Comparison of ENCODE assay signal across 9 mouse cellular contexts in the genomic region with DNA sequence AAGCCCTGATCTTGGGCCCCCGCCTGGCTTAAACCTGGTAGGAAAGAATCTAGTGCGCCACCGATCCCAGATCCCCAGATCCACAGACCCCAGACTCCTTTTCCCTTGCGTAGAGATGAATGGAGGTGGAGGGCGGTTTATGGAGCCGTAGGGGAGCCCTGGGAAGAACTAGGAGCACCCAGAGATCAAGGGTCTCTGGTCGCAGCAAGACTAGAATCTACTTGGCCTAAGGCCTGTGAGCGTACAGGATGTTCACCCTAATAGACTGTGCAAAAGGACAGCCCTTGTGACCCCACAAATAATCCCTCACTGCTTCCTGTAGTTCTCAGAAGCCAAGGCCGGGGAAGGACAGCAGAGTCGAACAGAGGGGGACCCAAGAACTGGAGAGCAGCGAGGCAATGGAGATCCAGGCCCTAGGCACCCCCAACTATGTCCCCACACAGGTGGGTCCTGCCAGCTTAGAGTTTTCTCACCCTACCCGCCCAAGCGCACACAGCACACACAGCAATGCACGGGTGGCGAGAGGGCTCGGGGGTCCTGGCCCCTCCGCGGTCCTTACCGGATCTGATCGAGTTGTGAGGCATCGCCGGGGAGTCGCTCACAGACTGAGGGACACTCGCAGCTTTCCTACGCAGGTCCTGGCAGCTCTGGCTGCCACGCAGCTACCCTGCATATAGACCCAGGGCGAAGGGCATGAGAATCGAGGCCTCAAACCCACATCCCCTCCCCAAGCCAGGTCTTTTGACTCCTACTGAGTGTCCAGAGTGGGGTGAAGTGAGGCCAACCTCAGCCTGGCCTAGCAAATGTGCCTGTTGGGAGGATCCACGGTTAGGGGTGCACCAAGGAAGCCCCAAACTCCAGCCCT. TPM values are rescaled to one million over a fixed set of nuclear protein-coding genes. Genes with fewer than 3 reads are reported as not detected.
DNase-seq lines count a peak whose midpoint lies in the region; ATAC-seq lines count a peak whose summit lies in the region.
"Had no signal": no experiment of that assay in that cellular context is flagged by ENCODE, and none has a peak within 500 bp of the region (broad histone marks: within the 10 kb centered on the region; RNA-seq: fewer than 3 reads in every experiment).

No protein-coding gene starts in this region.

- no peaks in the 10 kb centered on the region for H3K9me3 ChIP-seq in forebrain, embryonic 12.5 days
- no peaks in the 10 kb centered on the region for H3K9me3 ChIP-seq in kidney, embryonic 16.5 days (ENCODE audit: low read length)
- H3K9me3 ChIP-seq in neural tube, embryonic 12.5 days: no peaks in the 10 kb centered on the region

- DNase-seq in kidney, adult 18-20 months: peak; percentile 58
- DNase-seq in kidney, adult 11 months: no peak
- no peak for DNase-seq in yolk sac, embryonic 10.5 days (ENCODE audit: low spot score)
- DNase-seq in ovary, postnatal 10 days (ENCODE audit: low spot score): no peak
- DNase-seq in spleen, postnatal 36 days (ENCODE audit: low spot score in 2 of 2): no peak
- DNase-seq: cerebellum, adult 8-10 months had no signal

- peaks cover 21% of the 10 kb centered on the region for H3K4me1 ChIP-seq in forebrain, embryonic 12.5 days
- H3K4me1 ChIP-seq in kidney, embryonic 16.5 days (ENCODE audit: insufficient read depth, low read length): peaks cover 24% of the 10 kb centered on the region
- H3K4me1 ChIP-seq in neural tube, embryonic 12.5 days: peaks cover 14% of the 10 kb centered on the region

- H3K36me3 ChIP-seq in forebrain, embryonic 12.5 days (replicated peaks): no peaks in the 10 kb centered on the region
- H3K36me3 ChIP-seq in kidney, embryonic 16.5 days (ENCODE audit: insufficient read depth, low read length): no peaks in the 10 kb centered on the region
- H3K36me3 ChIP-seq in neural tube, embryonic 12.5 days: no peaks in the 10 kb centered on the region

- 9% methylated on average over 29 of the region's 29 CpGs for WGBS in forebrain, embryonic 12.5 days
- 15% methylated on average over 29 of the region's 29 CpGs for WGBS in kidney, embryonic 16.5 days
- 16% methylated on average over 29 of the region's 29 CpGs for WGBS in neural tube, embryonic 12.5 days

- H3K4me3 ChIP-seq in forebrain, embryonic 12.5 days (replicated peaks): peak overlapping the region; percentile 27
- H3K4me3 ChIP-seq in kidney, embryonic 16.5 days (ENCODE audit: low read length): peak overlapping the region; percentile 75
- H3K4me3 ChIP-seq in neural tube, embryonic 12.5 days: peak overlapping the region; percentile 37

- no peak overlapping the region for H3K27ac ChIP-seq in forebrain, embryonic 12.5 days
- H3K27ac ChIP-seq in kidney, embryonic 16.5 days (ENCODE audit: low read length): peak overlapping the region; percentile 94
- no peak overlapping the region for H3K27ac ChIP-seq in neural tube, embryonic 12.5 days

- H3K27me3 ChIP-seq in forebrain, embryonic 12.5 days: peaks cover 73% of the 10 kb centered on the region
- H3K27me3 ChIP-seq in kidney, embryonic 16.5 days (ENCODE audit: insufficient read depth, low read length): peaks cover 22% of the 10 kb centered on the region; the same call in 1 of the 2 replicates
- peaks cover 55% of the 10 kb centered on the region for H3K27me3 ChIP-seq in neural tube, embryonic 12.5 days (replicated peaks)

- ATAC-seq in forebrain, embryonic 12.5 days (ENCODE audit: low FRiP score): no peak
- peak; percentile 22 for ATAC-seq in kidney, embryonic 16.5 days (ENCODE audit: low FRiP score, low TSS enrichment)
- ATAC-seq in neural tube, embryonic 12.5 days (ENCODE audit: low FRiP score, low read depth): peak; percentile 19; the same call in 1 of the 2 replicates

- H3K9ac ChIP-seq in forebrain, embryonic 12.5 days: 0 out of 2 replicates have a peak overlapping the region, but pooled peaks have one; percentile 4
- H3K9ac ChIP-seq in kidney, embryonic 16.5 days (replicated peaks; ENCODE audit: low read length): peak overlapping the region; percentile 94
- peak overlapping the region; percentile 61 for H3K9ac ChIP-seq in neural tube, embryonic 12.5 days

- peak overlapping the region; percentile 46 for H3K4me2 ChIP-seq in forebrain, embryonic 12.5 days
- peak overlapping the region; percentile 50 for H3K4me2 ChIP-seq in kidney, embryonic 16.5 days (replicated peaks; ENCODE audit: low read depth, low read length)
- peak overlapping the region; percentile 59 for H3K4me2 ChIP-seq in neural tube, embryonic 12.5 days (replicated peaks)

RNA-seq across cellular contexts. Expression of gene Pax8, which starts 0.7 kb away (rescaled TPM):
- 0.20 and 0.24 TPM in 2 replicates for polyA plus RNA-seq in forebrain, embryonic 12.5 days (2016; fragmentation: Nextera tagmentation; extraction: Ambion mirVana)
- polyA plus RNA-seq in kidney, embryonic 16.5 days (2015; fragmentation: Nextera tagmentation; extraction: Ambion mirVana): 134 and 160 TPM in 2 replicates
- 50.0 and 56.2 TPM in 2 replicates for polyA plus RNA-seq in neural tube, embryonic 12.5 days (2016; fragmentation: Nextera tagmentation; extraction: Ambion mirVana)

Comparison
In these comparisons a context has a peak if more than half of its experiments do, and no peak if none do; other contexts are left out.
1. H3K9ac ChIP-seq: peak in every context shown above with its lines; median percentile 94 in kidney, embryonic 16.5 days; 61 in neural tube, embryonic 12.5 days; 4 in forebrain, embryonic 12.5 days.
2. RNA of gene Pax8, which starts 0.7 kb away (polyA plus RNA-seq): 134 to 160 TPM in kidney, embryonic 16.5 days and 50.0 to 56.2 TPM in neural tube, embryonic 12.5 days; 0.20 to 0.24 TPM in forebrain, embryonic 12.5 days; every median in the first group is over 10 times any median in the second.
3. Peak in every context shown above with its lines, with median percentiles within 50 percentile points of each other: H3K4me2 ChIP-seq and H3K4me3 ChIP-seq.